Mouse (Mus musculus) heart, adult 18-20 months (tissue): ENCODE measurements around the gene Stub1. TPM values are rescaled to one million over a fixed set of nuclear protein-coding genes. Genes with fewer than 3 reads are reported as not detected.
"Not testable (repeated sequence)": the region's sequence is repeated elsewhere in the genome, so short reads cannot be mapped to it uniquely, and the experiment has no call there.

Experiments
- DNase-seq, 2 experiments: peaks; one replicate each; pipeline ENCODE4 v3.0.0; 2021 to 2022; ENCODE audit warnings: mixed read lengths in 1 of 2
- long read RNA-seq, 2 experiments: library from polyadenylated mRNA; stranded (forward); transcript quantifications; one replicate each; pipeline ENCODE4 v2.0.0; 2021
- total RNA-seq, 2 experiments: library from RNA; stranded (reverse); gene quantifications; 2 replicates each; pipeline ENCODE4 v1.2.3; 2021

Stub1 gene
- total RNA-seq = 100 to 1,000 TPM; 113 to 128 TPM
- long read RNA-seq, experiment 1, transcript Stub1-207 (7 exons, 1,341 nt) = minor isoform, 23 of 245 reads
- long read RNA-seq, experiment 1, transcript Stub1-201 (7 exons, 1,803 nt) = major isoform, 191 of 245 reads
- long read RNA-seq, experiment 1, partial matches to known transcripts = 16 of 245 reads
- long read RNA-seq, experiment 1, other reads (novel, unspliced or antisense) = 10 of 245 reads
- long read RNA-seq, experiment 2, transcript Stub1-201 (7 exons, 1,803 nt) = major isoform, 110 of 135 reads
- long read RNA-seq, experiment 2, transcript Stub1-207 (7 exons, 1,341 nt) = minor isoform, 8 of 135 reads
- long read RNA-seq, experiment 2, partial matches to known transcripts = 3 of 135 reads
- long read RNA-seq, experiment 2, other reads (novel, unspliced or antisense) = 13 of 135 reads

DNA sequence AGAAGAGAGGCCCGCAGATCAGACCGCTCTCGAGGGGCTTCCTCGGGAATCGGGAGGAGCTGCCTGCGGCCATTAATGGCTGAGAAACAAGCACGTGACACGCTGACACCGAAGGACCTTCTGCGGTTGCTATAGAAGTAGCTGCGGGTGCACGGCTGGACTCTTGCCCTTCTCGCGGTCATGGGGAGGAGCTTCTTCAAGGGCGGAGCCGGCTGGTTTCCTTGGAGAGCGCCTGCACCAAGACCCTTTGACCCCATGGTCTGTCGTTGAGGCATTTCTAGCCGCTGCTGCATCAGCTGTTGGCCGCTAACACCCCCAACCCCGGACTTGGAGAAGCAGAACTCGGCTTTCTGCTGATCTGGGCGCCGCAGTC lies at the start of gene Stub1:
Stub1 (minus strand) TSS at position 114 of the 373 bp plus-strand sequence.
- peak; percentile 95 for DNase-seq

DNA sequence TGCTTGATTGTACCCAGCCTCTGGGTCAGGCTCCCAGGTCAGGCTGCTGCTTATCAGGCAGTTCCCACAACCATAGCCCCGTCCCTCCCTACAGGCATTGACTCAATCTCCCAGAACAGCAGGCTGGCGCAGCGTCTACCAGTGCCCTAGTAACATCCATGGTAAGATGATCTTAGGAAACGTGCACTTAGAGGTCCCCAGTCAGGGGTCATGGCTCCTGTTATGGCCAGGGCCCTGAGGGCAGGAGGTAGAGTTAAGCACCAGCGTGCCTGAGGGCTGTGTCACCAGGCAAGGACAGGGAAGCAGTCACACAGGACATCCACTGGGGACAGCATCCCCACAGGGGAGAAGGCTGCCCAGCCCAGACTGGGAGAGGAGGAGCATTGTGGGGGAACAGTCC lies 49.1 kb upstream of the Stub1 start:
- DNase-seq = no peak

DNA sequence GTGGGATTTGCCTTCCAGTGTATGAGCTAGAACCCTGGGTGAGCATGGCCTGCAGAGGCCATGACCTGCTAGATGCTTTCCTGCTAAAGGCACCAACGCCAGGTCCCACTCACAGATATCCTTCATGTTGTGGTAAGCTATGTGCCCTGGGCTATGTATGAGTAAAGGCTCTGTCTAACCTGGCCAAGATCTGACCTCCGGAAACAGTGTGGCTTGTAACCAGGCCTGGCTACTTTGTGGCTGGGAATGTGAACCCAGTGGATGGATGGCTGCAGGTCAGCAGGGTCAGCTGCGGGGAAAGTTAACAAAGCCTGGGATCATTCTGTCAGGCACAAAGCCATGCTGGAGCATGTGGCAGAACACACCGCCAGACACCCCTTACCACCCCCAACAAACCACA lies 48.5 kb upstream of the Stub1 start:
- DNase-seq = no peak

DNA sequence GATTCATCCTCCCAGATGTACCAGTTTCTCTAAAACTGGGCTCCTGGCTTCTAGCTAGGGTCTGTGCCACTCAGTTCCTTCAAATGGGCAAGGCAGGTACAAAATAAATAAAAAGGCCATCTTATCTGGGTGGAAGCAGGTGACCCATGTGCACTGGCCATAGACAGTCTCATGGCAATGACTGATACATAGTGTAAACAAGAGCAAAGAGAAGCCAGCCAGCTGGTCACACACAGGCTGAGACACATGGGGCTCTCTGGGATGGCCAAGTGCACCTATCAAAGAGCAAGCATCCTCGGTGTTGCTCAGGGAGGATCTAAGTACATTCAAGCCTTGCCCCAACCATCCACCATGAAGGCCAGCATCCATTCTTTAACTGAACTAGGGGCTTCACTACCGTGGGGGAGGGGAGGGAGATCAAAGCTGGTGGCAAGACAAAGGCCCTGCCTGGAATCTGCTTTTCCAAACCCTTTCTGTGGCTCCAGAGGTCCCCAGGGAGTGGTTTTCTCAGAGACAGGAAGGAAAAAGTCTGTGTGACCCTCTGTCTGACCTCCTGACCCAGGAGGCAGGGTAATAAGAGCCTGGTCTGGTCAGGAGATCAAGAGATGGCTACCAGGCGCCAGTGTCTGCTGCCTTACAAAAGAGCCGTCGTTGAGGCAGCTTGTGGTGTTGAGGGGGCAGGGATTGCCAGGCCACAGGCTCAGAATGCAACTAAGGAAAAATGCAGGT lies 47.9 kb upstream of the Stub1 start:
- no peak for DNase-seq

DNA sequence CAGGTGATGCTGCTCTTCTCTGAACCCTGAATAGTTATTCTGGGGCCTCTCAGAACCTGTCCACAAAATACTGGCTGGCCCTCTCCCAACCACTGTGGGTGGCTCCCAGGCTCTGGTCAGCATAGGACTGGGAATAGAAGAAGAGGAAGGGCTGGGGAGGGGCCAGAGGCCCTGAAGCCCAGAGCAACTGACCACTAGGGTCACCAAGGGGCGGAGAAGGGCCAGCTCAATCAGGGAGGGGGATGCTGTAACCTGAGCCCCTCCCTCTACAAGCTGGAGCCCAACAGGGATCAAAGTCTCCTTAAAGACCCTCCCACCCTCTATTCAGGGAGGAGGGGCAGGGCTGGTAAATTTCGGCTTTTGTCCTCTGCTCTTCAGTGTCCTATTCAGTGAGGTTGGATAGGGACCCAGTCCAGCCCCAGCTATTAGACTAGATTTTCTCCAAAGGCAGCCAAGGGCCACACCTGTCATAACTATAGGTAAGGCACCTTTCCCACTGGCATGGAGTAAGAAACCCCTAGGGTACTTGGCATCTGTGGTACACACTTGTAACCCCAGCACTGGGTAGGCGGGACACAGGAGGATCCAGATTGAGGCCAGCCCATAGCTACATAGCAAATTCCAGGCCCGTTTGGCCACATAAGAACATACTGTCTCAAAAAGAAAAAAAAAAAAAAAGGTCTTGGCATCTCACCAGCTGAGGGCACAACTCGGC lies 47.1 kb upstream of the Stub1 start, which contains the start of gene Wfikkn1:
Wfikkn1 (minus strand) TSS at position 663 of the 715 bp plus-strand sequence.
- DNase-seq = no peak

DNA sequence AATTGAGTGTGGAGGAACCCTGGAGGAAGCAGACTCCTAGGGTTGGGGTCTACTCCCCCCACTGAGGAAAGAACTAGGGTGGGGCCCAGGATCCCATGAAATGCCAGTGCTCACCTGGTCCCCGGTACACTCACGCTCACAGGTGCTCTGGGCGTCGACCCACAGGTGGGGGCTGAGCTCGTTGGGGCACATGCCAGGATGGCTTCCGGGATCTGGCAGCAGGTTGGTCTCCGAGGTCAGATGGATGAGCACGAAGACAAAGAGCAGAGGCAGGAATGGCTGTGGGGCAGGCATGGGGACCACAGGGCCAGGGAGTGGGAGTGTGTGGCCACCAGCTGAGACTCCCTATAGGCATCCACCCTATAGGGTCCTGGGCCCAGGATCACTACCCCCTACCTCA lies 46.5 kb upstream of the Stub1 start:
- no peak for DNase-seq

DNA sequence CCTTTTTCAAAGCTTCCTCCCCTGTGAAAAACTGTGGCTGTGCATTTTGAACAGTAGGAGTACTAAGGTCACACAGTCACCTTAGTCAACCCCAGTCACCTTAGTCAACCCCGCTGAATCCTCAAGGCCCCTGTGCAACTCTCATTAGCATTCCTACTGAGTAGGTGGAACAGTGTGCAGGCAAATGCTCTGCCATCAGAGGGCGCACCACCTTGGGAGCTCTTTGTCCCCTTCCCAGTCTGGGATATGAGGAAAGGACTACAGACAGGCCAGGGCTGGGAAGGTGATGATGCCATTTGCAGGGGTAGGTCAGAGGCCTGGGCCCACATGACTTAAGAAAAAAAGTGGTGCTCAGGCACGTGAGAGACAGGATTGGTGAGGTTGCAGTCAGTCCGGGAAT lies 46.1 kb upstream of the Stub1 start:
- DNase-seq = no peak

DNA sequence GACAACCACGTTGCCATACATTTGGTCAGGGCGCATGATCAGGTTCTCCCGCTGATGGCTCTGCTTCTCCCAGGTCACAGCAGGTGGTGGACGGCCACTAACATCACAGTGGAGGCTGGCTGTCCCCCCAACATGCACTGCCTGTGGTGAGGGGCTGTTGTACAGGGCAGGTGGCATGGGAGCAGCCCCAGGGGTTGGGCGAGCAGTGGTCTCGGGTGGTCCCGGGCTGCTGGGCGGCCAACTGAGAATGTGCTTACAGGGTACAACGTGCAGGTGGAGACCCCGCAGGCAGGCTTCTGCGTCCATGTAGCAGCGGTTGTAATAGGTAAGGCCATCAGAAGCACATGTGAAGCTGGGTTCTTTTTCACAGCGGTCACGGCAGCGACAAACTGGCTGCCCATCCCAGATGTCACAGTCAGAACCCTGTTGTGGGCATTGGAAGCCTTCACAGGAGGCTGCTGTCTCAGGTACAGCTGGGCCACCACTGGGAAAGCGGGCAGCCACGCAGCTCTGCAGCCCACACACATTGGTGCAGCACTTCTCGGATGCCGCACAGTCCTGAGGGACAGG lies 45.5 kb upstream of the Stub1 start:
- DNase-seq = no peak

DNA sequence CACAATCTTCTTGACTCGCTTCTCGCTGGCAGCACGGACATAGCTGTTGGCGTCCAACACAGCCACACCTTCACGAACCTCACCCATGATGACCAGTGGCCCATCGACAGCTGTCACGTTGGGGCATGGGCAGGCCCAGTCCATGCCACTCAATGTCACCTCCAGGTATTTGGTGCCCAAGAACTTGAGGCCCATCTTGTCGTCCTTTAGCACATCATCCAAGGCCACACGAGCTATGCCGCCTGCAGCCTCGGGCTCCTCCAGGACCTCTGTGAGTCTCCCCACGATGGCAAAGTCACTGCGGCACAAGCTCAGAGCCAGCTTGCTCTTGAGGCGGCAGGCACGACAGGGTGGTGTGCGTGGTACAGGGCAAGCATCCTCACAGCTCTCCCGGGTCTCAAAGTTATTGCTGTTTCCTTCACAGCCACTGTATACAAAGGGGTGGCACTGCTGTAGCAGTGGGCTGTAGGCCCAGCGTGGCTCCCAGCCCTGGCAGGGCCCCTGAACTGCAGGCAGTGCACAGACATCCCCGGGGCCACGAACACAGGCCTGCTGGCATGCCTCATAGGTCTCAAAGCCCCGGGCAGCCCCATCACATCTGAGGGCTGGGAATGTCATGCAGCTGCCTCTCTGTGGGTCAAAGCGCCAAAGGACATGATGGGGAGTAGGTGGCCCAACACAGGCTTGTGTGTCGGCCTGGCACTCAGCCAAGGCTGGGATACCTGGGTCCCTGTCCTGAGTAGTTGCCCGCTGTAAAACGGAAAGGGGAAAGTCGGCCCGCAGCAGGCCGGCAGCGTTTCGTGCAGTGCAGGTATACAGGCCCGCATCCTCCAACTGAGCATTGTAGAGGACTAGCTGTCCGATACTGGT lies 44.8 kb upstream of the Stub1 start:
- no peak for DNase-seq

DNA sequence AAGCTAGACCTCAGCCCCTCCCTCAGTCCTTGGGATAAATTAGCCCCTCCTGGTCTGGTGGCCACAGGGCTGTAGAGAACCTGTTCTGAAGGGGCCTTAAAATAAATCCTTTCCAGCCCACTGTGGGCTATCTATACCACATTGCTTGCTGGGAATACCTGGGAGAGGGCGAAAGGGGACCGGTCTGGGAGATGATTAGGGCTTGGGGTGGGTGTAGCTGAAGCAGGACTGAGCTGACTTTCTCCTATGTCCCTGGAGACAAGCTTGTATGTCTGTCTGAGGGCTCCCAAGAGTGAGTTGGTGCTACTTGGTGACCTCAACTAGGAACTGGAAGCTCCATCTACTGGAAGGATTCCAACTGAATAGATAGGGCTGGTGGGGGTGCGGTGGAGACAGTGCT lies 43.8 kb upstream of the Stub1 start:
- DNase-seq = no peak

DNA sequence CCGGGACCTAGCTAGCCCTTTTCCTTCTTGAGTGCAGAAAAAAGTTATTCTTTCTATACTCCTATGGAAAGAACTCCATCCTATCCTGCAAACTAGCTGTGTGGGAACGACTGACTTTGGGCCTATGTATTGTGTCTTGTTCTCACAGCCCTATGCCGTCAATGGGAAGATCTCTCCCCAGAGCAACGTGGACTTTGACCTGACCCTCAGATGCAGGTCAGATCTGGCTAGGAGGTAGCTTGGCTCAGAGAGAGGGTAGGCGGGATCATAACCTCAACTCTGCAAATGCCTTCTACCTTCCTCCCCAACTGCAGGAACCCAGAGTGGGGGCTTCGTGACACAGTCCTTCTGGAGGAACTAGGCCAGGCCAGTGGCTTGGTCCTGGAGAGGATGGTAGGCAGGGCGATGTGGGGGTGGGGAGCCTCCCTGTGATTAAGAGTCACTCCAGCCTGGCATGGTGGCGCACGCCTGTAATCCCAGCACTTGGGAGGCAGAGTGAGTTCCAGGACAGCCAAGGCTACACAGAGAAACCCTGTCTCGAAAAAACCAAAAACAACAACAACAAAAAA lies 43.2 kb upstream of the Stub1 start:
- DNase-seq = no peak

DNA sequence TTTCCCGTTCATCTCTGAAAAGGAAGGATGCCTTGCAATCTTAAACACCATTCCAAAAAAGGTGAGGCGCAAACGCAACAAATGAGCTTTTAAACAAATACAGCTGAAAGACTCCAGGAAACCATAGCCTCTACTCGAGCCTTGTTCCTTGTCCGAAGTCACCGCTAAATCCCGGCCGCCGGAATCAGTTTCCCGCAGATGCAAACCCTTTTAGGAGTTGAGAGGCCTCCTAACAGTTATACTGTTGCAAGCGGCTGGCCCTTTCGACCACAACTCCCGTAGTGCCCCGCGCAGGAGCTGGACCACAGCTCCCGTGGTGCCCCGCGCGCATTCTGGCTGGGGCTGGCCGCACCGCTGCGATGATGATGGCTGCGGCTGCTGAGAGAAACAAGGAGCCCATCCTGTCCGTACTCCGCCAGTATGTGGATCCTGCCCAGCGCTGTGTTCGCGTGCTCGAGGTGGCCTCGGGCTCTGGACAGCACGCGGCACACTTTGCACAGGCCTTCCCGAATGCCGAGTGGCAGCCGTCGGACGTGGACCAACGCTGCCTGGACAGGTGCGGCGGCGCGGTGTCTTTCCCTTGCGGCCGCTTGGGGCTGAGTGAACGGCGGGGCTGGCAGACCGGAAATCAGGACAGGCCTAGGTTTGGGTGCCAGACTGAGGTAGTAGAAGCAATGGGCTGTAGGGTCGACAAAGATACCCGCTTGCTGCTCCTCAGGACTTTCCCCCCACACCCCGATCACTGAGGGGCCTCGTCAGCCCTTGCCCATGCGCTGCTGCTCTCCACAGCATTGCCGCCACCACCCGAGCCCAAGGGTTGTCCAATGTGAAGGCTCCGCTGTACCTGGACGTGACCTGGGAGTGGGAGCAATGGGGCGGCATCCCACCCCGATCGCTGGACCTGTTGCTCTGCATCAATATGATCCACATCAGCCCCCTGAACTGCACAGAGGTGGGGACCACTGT lies 42.2 kb upstream of the Stub1 start:
- peak; percentile 89 to 93 for DNase-seq

DNA sequence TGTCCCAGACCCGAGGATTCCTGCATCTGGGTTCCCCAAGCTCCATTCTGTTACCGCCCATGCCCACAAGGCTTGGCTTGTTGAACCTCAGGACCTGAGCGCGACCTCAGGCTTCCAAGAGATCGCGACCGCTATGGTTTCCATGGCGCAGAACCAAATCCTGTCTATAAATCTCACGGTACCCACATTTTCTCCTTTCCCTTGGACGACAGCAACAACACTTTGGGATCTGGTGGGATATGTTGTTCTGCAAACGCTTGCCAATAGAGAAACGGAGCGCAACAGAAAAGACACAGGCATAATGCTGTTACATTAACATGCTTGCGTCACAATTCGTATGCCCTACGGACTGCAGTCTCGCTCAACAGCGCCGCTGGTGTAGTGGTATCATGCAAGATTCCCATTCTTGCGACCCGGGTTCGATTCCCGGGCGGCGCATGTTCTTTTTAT lies 41.5 kb upstream of the Stub1 start, which contains the start of gene Mettl26:
Mettl26 (plus strand) TSS at position 354 of the 450 bp plus-strand sequence.
- peak; percentile 92 to 99 for DNase-seq

DNA sequence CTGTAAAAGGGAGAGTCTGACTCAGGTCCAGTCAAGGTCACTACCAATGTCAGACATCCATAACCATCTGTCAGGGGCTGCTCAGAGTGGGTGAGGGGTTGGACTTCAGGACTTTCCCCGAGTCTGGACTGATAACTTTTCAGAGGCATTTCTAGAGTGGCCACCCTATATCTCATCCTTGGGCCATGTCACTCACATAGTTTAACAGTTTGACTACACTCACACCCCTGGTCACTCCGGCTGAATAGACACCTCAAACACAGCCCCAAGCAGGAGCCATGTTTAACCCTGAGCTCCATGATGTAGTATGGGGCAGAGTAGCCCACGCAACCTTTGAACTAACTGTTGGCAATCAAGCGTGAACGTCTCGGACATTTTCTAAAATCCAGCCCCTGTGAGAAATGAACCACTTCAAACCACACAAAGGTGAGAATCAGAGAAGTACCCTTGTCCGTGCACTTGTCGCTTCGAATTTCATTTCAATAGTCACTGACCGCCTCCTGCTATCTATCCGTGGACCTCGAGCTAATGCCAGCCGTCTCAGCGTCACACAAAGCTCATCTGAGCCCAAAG lies 41.0 kb upstream of the Stub1 start:
- no peak for DNase-seq

DNA sequence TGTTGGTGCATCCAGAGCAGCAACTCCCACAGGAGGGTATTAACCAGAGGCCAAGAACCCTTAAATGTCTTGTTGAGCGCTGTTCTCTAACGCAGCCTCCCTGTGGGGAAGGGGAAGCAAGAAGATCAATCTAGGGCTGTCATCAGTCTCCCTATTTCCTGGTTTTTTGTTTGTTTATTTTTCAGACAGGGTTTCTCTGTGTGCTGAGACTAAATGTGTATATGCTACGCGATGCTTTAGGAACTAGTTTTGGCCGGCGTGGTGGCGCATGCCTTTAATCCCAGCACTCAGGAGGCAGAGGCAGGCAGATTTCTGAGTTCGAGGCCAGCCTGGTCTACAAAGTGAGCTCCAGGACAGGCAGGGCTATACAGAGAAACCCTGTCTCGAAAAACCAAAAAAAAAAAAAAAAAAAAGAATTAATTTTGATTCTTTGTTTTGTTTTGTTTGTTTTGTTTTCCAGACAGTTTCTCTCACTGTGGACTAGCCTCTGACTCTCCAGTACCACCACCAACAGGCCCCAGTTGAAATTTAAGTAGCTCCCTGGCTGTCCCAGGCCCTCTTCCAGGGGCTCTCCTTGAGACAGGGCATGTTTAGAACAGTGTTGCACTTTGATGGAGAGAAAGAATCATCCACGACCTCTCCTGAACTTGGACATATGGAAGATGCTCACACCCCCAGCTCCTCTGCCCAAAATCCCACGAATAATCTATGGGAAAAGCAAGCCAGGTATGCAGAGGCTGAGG lies 40.4 kb upstream of the Stub1 start:
- DNase-seq = no peak

DNA sequence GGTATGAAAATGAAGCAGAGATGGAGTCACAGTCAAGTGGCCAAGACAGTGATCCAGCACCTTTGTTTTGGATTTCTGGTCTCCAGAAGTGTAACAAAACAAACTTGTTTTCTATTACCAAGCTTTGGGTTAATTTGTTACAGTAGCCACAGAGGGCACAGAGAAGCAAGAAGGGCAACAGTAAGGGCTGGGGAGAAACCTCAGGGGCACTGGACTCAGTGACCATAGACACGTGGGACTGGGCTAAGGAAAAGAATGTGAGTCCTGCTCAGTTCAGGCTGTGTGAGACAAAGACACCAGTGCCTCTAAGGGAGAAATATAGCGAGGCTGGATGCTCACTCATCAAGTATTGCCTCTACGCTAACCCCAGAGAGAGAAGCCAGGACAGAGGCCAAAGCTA lies 39.5 kb upstream of the Stub1 start:
- DNase-seq = no peak

DNA sequence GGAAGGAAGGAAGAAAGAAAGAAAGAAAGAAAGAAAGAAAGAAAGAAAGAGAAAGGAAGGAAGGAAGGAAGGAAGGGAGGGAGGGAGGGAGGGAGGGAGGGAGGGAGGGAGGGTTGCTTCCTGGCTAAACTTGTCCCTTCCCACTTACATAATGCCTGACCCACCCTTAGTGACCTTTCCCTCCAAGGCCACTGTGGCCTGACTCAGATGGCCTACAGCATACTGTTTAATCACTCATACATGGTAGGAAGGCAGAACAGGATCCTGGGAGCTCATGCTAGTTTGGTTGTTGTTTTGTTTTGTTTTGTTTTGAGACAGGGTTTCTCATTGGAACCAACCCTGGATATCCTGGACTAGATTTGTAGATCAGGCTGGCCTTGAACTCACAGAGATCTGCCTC lies 38.4 kb upstream of the Stub1 start:
- not testable (repeated sequence) for DNase-seq

DNA sequence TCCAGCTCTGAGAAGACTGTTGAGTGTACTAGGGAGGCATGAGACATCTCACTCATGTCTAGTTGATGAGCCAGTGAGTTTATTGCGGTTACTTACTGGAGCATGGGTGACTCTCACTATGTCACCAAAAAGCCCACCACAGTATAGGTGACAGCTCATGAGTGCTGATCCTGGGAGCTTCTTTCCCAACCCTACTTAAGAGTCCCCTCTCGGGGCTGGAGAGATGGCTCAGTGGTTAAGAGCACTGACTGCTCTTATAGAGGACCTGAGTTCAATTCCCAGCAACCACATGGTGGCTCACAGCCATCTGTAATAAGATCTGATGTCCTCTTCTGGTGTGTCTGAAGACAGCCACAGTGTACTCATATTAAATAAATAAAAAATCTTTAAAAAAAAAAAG lies 36.8 kb upstream of the Stub1 start:
- no peak for DNase-seq

DNA sequence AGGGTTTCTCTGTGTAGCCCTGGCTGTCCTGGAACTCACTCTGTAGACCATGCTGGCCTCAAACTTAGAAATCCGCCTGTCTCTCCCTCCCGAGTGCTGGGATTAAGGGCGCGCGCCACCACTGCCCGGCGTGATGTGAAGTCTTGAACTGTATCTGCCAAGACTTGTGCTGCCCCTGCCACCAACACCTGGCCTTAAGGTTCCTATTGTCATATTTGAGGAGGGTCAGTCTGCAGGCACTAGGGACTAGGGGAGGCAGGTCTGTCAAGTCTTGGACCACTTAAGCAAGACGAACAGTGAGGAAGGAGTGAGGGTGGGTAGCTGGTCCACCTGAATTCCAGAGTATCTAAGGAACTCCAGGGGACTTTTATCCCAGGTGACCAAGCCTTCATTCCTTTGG lies 36.3 kb upstream of the Stub1 start:
- DNase-seq = no peak
